Mouse (Mus musculus) bone marrow macrophage, adult 2 months (primary cell): ENCODE results near the gene Arid1b.

Experiments used
- CTCF ChIP-seq: IDR thresholded peaks from 2 replicates; pipeline ENCODE4 v1.5.1; 2012; ENCODE audit warnings: low read depth, mild to moderate bottlenecking, low read length, moderate library complexity
- POLR2A ChIP-seq: IDR thresholded peaks from 2 replicates; pipeline ENCODE4 v1.6.1; 2012; ENCODE audit warnings: mild to moderate bottlenecking, low read depth, low read length, borderline replicate concordance

DNA sequence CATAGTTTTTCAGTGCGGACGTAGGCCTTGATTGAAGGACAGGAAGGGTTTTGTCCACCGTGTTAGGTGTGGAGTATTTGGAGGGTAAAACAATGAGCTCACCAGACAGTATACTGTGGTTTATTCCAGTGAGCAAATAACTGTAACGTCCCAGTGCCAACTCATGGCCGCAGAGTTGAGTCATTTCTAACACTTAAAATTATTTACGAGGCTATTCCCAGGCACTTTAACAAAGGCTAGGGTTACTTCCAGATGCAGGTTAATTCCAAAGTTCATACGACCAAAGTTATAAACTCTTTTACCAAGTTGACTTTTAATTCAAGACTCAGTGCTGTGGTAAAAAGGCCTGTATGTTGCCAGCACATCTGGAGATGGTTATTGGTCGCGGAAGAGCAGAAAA lies 240.9 kb downstream of the Arid1b start:
- TF ChIP-seq CTCF (no peak), POLR2A (no peak)
